Mouse (Mus musculus): Measurements from ENCODE around the gene Srpk2. TPM values are rescaled to one million over a fixed set of nuclear protein-coding genes. Genes with fewer than 3 reads are reported as not detected.

Gene Srpk2
- total RNA-seq, 1 experiment from 2014 or later, result 26.5 TPM

DNA sequence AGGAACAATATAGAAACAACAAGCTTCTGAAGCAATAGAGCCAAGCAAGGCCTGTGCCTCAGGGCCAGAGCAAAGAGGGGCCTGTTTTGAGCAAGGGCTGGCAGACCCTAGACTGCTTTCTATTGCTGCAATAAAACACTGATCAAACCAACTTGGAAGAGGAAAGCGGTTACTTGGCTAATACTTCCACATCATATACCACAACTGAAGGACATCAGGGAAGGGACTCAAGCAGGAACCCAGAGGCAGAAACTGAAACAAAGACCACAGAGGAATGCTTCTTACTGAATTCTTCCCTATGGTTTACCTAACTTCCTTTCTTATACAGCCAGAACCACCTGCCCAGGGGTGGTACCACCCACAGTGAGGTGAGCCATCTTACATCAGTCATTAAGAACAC, 162.8 kb downstream of the Srpk2 start:
- no peak for ATAC-seq (replicated peaks; ENCODE audit: insufficient number of reproducible peaks, low FRiP score, low TSS enrichment, poor library complexity, severe bottlenecking)

GRCm38 (mm10) chr5:23519679-23520078, 164.7 kb downstream of the Srpk2 start:
- no peak for ATAC-seq (replicated peaks; ENCODE audit: insufficient number of reproducible peaks, low FRiP score, low TSS enrichment, poor library complexity, severe bottlenecking)

GRCm38 (mm10) chr5:23518673-23519072, 165.7 kb downstream of the Srpk2 start:
- no peak for ATAC-seq (replicated peaks; ENCODE audit: insufficient number of reproducible peaks, low FRiP score, low TSS enrichment, poor library complexity, severe bottlenecking)

GRCm38 (mm10) chr5:23517839-23518238, 166.6 kb downstream of the Srpk2 start:
- ATAC-seq (replicated peaks; ENCODE audit: insufficient number of reproducible peaks, low FRiP score, low TSS enrichment, poor library complexity, severe bottlenecking), result no peak

GRCm38 (mm10) chr5:23516962-23517361, 167.5 kb downstream of the Srpk2 start:
- no peak for ATAC-seq (replicated peaks; ENCODE audit: insufficient number of reproducible peaks, low FRiP score, low TSS enrichment, poor library complexity, severe bottlenecking)

DNA sequence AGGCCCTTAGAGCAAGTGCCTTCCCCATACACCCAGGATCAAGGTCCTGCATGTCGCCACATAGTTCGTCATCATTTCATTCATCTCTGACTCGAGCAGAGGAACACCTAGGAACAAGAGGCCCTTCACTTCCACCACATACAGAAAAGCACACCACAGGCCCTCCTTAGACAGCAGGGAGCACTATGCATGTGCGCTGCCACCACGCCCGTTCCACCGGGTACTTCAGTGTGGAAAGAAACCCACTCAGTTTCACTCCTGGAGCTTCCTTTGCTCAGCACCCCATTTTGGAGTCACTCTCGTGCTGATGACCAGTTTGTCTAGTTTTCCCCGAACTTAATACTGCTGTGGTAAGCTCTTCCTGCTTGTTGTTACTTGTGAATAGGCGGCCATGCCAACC, 169.4 kb downstream of the Srpk2 start:
- ATAC-seq (replicated peaks; ENCODE audit: insufficient number of reproducible peaks, low FRiP score, low TSS enrichment, poor library complexity, severe bottlenecking), result no peak

DNA sequence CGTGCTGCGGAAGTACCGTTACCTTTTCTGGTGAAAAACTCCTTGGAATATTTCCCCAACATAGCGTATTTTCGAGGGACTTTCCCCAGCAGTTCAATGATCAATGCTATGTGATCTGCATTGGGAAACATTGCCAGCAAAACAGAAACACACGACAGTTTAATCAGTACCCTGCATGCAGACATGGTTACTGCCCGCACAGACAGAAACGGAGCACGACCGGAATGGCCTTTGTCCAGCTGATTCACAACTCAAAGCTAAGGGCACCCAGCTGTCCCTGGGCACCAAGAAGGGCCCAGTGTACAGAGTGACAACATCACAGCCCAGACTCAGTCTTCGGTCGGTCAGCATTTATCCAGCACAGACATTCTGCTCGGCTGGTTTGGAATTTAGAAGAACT, 170.9 kb downstream of the Srpk2 start:
- ATAC-seq (replicated peaks; ENCODE audit: insufficient number of reproducible peaks, low FRiP score, low TSS enrichment, poor library complexity, severe bottlenecking), result no peak

GRCm38 (mm10) chr5:23512556-23512955, 171.9 kb downstream of the Srpk2 start:
- no peak for ATAC-seq (replicated peaks; ENCODE audit: insufficient number of reproducible peaks, low FRiP score, low TSS enrichment, poor library complexity, severe bottlenecking)

GRCm38 (mm10) chr5:23511456-23511855, 173.0 kb downstream of the Srpk2 start:
- no peak for ATAC-seq (replicated peaks; ENCODE audit: insufficient number of reproducible peaks, low FRiP score, low TSS enrichment, poor library complexity, severe bottlenecking)

DNA sequence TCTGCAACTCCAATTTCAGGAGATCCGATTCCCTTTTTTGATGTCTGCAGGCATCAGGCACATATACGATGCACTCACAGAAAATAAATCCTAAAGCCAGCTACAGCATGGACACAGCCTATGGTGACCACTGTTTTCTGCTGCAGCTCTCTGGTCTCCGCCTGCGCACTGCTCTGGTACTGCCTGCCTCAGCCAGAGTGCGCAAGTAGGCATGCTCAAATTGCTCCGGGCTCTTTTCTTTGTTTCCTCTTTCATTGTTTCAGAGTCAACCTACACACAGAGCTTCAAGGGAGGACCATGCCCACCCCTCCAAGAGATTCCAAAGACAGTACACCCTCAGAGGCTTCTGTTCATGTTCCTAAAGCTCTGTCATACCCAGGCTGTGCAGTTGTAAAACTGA, 175.8 kb downstream of the Srpk2 start:
- ATAC-seq (replicated peaks; ENCODE audit: insufficient number of reproducible peaks, low FRiP score, low TSS enrichment, poor library complexity, severe bottlenecking), result no peak

- ATAC-seq (replicated peaks; ENCODE audit: insufficient number of reproducible peaks, low FRiP score, low TSS enrichment, poor library complexity, severe bottlenecking), result no peak
Observed at GRCm38 (mm10) chr5:23507210-23507609, 177.2 kb downstream of the Srpk2 start.

GRCm38 (mm10) chr5:23505578-23505977, 178.8 kb downstream of the Srpk2 start:
- ATAC-seq (replicated peaks; ENCODE audit: insufficient number of reproducible peaks, low FRiP score, low TSS enrichment, poor library complexity, severe bottlenecking), result no peak

DNA sequence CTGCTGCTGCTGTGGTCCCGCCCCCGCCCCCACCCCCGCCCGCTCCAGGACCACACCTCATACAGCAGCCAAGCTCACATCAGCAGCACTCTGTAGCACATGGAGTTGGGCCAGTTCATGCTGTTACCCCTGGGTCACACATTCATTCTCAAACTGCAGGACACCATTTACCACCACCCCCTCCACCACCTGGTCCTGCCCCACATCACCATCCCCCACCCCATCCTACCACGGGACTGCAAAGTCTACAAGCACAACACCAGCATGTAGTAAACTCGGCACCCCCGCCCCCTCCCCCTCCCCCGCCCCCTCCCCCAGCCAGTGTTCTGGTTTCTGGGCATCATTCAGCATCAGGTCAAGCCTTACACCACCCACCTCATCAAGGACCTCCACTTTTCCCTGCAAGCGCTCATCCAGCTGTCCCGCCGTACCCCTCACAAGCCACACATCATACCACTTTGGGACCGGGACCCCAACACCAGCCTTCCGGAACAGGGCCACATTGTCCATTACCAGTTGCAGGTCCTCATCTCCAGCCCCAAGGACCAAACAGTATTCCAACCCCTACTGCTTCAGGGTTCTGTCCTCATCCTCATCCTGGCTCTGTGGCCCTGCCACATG, 182.0 kb downstream of the Srpk2 start:
- ATAC-seq (replicated peaks; ENCODE audit: insufficient number of reproducible peaks, low FRiP score, low TSS enrichment, poor library complexity, severe bottlenecking), result no peak

GRCm38 (mm10) chr5:23501582-23502316, 182.7 kb downstream of the Srpk2 start:
- ATAC-seq (replicated peaks; ENCODE audit: insufficient number of reproducible peaks, low FRiP score, low TSS enrichment, poor library complexity, severe bottlenecking), result no peak

GRCm38 (mm10) chr5:23500715-23501114, 183.7 kb downstream of the Srpk2 start:
- ATAC-seq (replicated peaks; ENCODE audit: insufficient number of reproducible peaks, low FRiP score, low TSS enrichment, poor library complexity, severe bottlenecking), result no peak

- no peak for ATAC-seq (replicated peaks; ENCODE audit: insufficient number of reproducible peaks, low FRiP score, low TSS enrichment, poor library complexity, severe bottlenecking)
Observed at GRCm38 (mm10) chr5:23499257-23499656, 185.2 kb downstream of the Srpk2 start.

- ATAC-seq (replicated peaks; ENCODE audit: insufficient number of reproducible peaks, low FRiP score, low TSS enrichment, poor library complexity, severe bottlenecking), result no peak
Observed at GRCm38 (mm10) chr5:23497920-23498319, 186.5 kb downstream of the Srpk2 start.

GRCm38 (mm10) chr5:23496933-23497332, 187.5 kb downstream of the Srpk2 start:
- ATAC-seq (replicated peaks; ENCODE audit: insufficient number of reproducible peaks, low FRiP score, low TSS enrichment, poor library complexity, severe bottlenecking), result no peak

GRCm38 (mm10) chr5:23496396-23496795, 188.0 kb downstream of the Srpk2 start:
- no peak for ATAC-seq (replicated peaks; ENCODE audit: insufficient number of reproducible peaks, low FRiP score, low TSS enrichment, poor library complexity, severe bottlenecking)

- no peak for ATAC-seq (replicated peaks; ENCODE audit: insufficient number of reproducible peaks, low FRiP score, low TSS enrichment, poor library complexity, severe bottlenecking)
Observed at GRCm38 (mm10) chr5:23490797-23491196, 193.6 kb downstream of the Srpk2 start.

Data from monocyte, adult 5-6 weeks (primary cell).